Mouse (Mus musculus) mouse embryonic stem cell (cell line): Measurements from ENCODE around the gene Vash2.
"Not testable (repeated sequence)": the region's sequence is repeated elsewhere in the genome, so short reads cannot be mapped to it uniquely, and the experiment has no call there.

Experiments
- in situ Hi-C, 2 experiments: fragments of 300-500 bp; cut with MboI; formaldehyde crosslinking; loops; 1 replicate in 1 of 2; 3 replicates in 1 of 2; pipeline ENCODE4 v1.14.3; 2019 to 2020; ENCODE audit warnings: low sequenced_read_pairs in 2 of 2, low pct_unique_long_range_greater_than_20kb in 1 of 2, mixed read lengths in 1 of 2; ENCODE audit not compliant: unreplicated experiment in 1 of 2

Vash2 gene

GRCm38 (mm10) chr1:190930181-190930580 is 48.9 kb downstream of the Vash2 start:
- in situ Hi-C loops, result no loop called here

- in situ Hi-C loops, result no loop called here
These were observed 49.9 kb downstream of the Vash2 start for GRCm38 (mm10) chr1:190929010-190929695.

- in situ Hi-C loops, result no loop called here
These were observed 50.6 kb downstream of the Vash2 start for GRCm38 (mm10) chr1:190928370-190929009.

GRCm38 (mm10) chr1:190927751-190928369 is 51.2 kb downstream of the Vash2 start:
- in situ Hi-C loops, result no loop called here

GRCm38 (mm10) chr1:190927311-190927710 is 51.8 kb downstream of the Vash2 start:
- in situ Hi-C loops, result no loop called here

GRCm38 (mm10) chr1:190924812-190925211 is 54.3 kb downstream of the Vash2 start, which contains the start of gene Angel2:
Gene Angel2, plus strand, starts transcription at chr1:190925112.
- in situ Hi-C loops, result not testable (repeated sequence)

- in situ Hi-C loops, result no loop called here
These were observed 59.2 kb downstream of the Vash2 start for GRCm38 (mm10) chr1:190919725-190920469.

GRCm38 (mm10) chr1:190918938-190919337 is 60.2 kb downstream of the Vash2 start:
- in situ Hi-C loops, result no loop called here

- in situ Hi-C loops, result no loop called here
These were observed 66.5 kb downstream of the Vash2 start for GRCm38 (mm10) chr1:190912623-190913022.

GRCm38 (mm10) chr1:190911415-190912123 is 67.5 kb downstream of the Vash2 start, which contains the start of gene Rps6kc1:
Gene Rps6kc1, minus strand, starts transcription at chr1:190911770.
- in situ Hi-C loops, result no loop called here

GRCm38 (mm10) chr1:190910836-190911235 is 68.3 kb downstream of the Vash2 start:
- in situ Hi-C loops, result no loop called here

GRCm38 (mm10) chr1:190904714-190905113 is 74.4 kb downstream of the Vash2 start:
- in situ Hi-C loops, result no loop called here

- in situ Hi-C loops, result no loop called here
These were observed 75.0 kb downstream of the Vash2 start for GRCm38 (mm10) chr1:190904136-190904535.

GRCm38 (mm10) chr1:190901082-190901481 is 78.0 kb downstream of the Vash2 start:
- in situ Hi-C loops, result no loop called here

- in situ Hi-C loops, result no loop called here
These were observed 80.1 kb downstream of the Vash2 start for GRCm38 (mm10) chr1:190898899-190899575.

- in situ Hi-C loops, result no loop called here
These were observed 80.9 kb downstream of the Vash2 start for GRCm38 (mm10) chr1:190898186-190898585.
